Mouse (Mus musculus) midbrain, postnatal 0 days (tissue): ENCODE data around the gene Bco2. TPM values are rescaled to one million over a fixed set of nuclear protein-coding genes. Genes with fewer than 3 reads are reported as not detected.

ENCODE experiments used
- ATAC-seq: fragments of 200-750 bp; cut with Nextera tagmentation; 2 replicates; pipeline ENCODE4 v1.8.0; 2017; ENCODE audit warnings: moderate number of reproducible peaks, mild to moderate bottlenecking, moderate TSS enrichment, moderate library complexity; ENCODE audit not compliant: low FRiP score
- DNase-seq: peaks from one replicate; pipeline ENCODE4 v3.0.0-alpha.2; 2015; ENCODE audit warnings: low spot score
- H3K27ac ChIP-seq: fragments of 300-500 bp; sonication (generic); 2 replicates; pipeline ENCODE4 v1.5.1; 2014; ENCODE audit warnings: low read depth, mild to moderate bottlenecking, low read length, mixed read lengths
- H3K27me3 ChIP-seq: fragments of 300-500 bp; sonication (generic); 2 replicates; pipeline ENCODE4 v1.6.1; 2014; ENCODE audit warnings: low read length, control low read depth, mixed read lengths; ENCODE audit not compliant: insufficient read depth
- H3K36me3 ChIP-seq: fragments of 300-500 bp; sonication (generic); 2 replicates; pipeline ENCODE4 v1.6.1; 2014; ENCODE audit warnings: low read length, control low read depth, mixed read lengths; ENCODE audit not compliant: insufficient read depth
- H3K4me1 ChIP-seq: fragments of 300-500 bp; sonication (generic); 2 replicates; pipeline ENCODE4 v1.6.1; 2014; ENCODE audit warnings: mild to moderate bottlenecking, control low read depth, antibody characterized with exemption, low read length, mixed read lengths; ENCODE audit not compliant: insufficient read depth
- H3K4me2 ChIP-seq: fragments of 300-500 bp; sonication (generic); 2 replicates; pipeline ENCODE4 v1.6.1; 2014; ENCODE audit warnings: low read depth, mild to moderate bottlenecking, low read length, mixed read lengths; ENCODE audit not compliant: poor library complexity, severe bottlenecking
- H3K4me3 ChIP-seq: fragments of 300-500 bp; sonication (generic); 2 replicates; pipeline ENCODE4 v1.5.1; 2014; ENCODE audit warnings: low read depth, mild to moderate bottlenecking, low read length, moderate library complexity
- H3K9ac ChIP-seq: fragments of 300-500 bp; sonication (generic); replicated peaks from 2 replicates; pipeline ENCODE4 v1.6.1; 2014; ENCODE audit warnings: mild to moderate bottlenecking, low read length, moderate library complexity, mixed read lengths; ENCODE audit not compliant: poor library complexity, severe bottlenecking
- H3K9me3 ChIP-seq: fragments of 300-500 bp; sonication (generic); 2 replicates; pipeline ENCODE4 v1.6.1; 2016; ENCODE audit warnings: low read length, control low read depth
- CTCF ChIP-seq: IDR thresholded peaks from 2 replicates; pipeline ENCODE4 v1.5.1; 2016; ENCODE audit warnings: antibody characterized with exemption, mild to moderate bottlenecking
- WGBS: fragments of 180-500 bp; shearing (Covaris S2); extraction: QIAGEN DNeasy Blood & Tissue Kit; methylation state at CpG from one replicate; pipeline ENCODE4 v1.1.7; 2014; 5-methylcytosine and 5-hydroxymethylcytosine counted together
- polyA plus RNA-seq: library from polyadenylated mRNA; unstranded; fragments of >200 nt; fragmentation: Nextera tagmentation; extraction: Ambion mirVana; gene quantifications from 2 replicates; pipeline ENCODE4 v1.2.1, GENCODE M21; 2015
- total RNA-seq: library from RNA; depleted of rRNA; stranded (reverse); fragments of >200 nt; gene quantifications from 2 replicates; pipeline ENCODE4 v1.2.3, GENCODE M21; 2014

The Bco2 gene
- total and polyA plus RNA-seq, 2 experiments from 2014 or later = 0.42 to 0.49 TPM

- 37% methylated on average over 14 of the region's 14 CpGs for WGBS
- Histone ChIP-seq H3K27ac (peak overlapping the region; percentile 8; the same call in 1 of the 2 replicates), H3K27me3 (no peaks in the 10 kb centered on the region), H3K4me1 (no peaks in the 10 kb centered on the region), H3K4me3 (peak overlapping the region; percentile 12; the same call in 1 of the 2 replicates), H3K9me3 (no peaks in the 10 kb centered on the region), H3K9ac (no peak overlapping the region), H3K36me3 (no peaks in the 10 kb centered on the region), H3K4me2 (peak overlapping the region; percentile 37)
- ATAC-seq (peak; percentile 83), DNase-seq (peak; percentile 82)
- TF ChIP-seq CTCF = no peak
Measured at GRCm38 (mm10) chr9:50500974-50501501, 53.9 kb downstream of the Bco2 start.

DNA sequence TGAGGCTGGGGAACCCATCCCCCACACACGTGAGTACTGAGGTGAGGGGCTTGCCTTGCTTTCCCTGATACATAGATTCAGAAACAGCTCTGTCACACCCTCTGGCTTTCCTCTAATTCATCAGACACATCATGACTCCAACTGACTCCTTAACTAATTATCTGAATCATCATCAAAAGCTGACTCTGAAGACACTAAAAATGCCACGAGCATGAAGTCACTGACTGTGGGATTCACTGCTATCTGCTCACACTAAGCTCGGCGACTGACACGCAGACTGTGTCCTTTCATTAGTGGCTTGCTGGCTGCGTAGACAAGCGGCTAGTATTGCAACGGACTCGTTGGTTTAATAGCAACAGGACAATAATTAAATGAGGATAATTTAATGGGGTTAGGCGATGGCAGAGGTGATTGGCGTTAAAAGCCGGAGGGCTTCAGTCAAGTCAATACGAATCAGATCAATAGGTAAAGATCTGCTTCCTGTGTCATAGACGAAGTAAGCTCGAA, 54.5 kb downstream of the Bco2 start:
- no peak overlapping the region for H3K27ac ChIP-seq
- no peak overlapping the region for H3K9ac ChIP-seq

DNA sequence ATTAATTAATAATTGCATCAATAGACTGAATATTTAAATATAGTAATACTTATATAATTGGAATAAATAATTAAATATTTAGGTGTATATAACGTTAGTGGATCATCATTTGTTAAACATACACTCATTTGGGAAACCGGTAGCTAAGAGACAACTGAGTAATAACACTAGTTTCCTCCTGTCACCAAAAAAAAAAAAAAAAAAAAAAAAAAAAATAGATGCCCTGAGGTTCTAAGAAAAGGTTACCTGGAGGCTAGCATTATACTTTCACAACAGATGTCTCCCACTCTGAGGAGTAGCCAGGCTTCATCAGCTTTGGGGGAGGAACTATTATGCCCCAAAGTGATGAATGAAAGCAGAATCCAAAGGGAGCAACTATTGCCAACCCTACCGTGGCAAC, 55.2 kb downstream of the Bco2 start:
- ATAC-seq = no peak
- no peak overlapping the region for H3K4me2 ChIP-seq
- no peak overlapping the region for H3K4me3 ChIP-seq
- H3K4me1 ChIP-seq = no peaks in the 10 kb centered on the region
- H3K9me3 ChIP-seq = no peaks in the 10 kb centered on the region
- no peak for TF ChIP-seq CTCF
- 85% methylated on average over 3 of the region's 3 CpGs for WGBS
- no peaks in the 10 kb centered on the region for H3K27me3 ChIP-seq
- H3K9ac ChIP-seq = no peak overlapping the region
- H3K36me3 ChIP-seq = no peaks in the 10 kb centered on the region
- no peak for DNase-seq
- no peak overlapping the region for H3K27ac ChIP-seq

More for the DNA sequence above, 54.5 kb downstream of the Bco2 start:
- no peak for TF ChIP-seq CTCF
- DNase-seq (no peak), ATAC-seq (no peak)
- no peaks in the 10 kb centered on the region for H3K36me3 ChIP-seq
- H3K27me3 ChIP-seq = no peaks in the 10 kb centered on the region
- peak overlapping the region; percentile 37 for H3K4me2 ChIP-seq
- H3K4me1 ChIP-seq = no peaks in the 10 kb centered on the region
- 70% methylated on average over 15 of the region's 15 CpGs for WGBS
- H3K9me3 ChIP-seq = no peaks in the 10 kb centered on the region
- peak overlapping the region; percentile 12; the same call in 1 of the 2 replicates for H3K4me3 ChIP-seq

DNA sequence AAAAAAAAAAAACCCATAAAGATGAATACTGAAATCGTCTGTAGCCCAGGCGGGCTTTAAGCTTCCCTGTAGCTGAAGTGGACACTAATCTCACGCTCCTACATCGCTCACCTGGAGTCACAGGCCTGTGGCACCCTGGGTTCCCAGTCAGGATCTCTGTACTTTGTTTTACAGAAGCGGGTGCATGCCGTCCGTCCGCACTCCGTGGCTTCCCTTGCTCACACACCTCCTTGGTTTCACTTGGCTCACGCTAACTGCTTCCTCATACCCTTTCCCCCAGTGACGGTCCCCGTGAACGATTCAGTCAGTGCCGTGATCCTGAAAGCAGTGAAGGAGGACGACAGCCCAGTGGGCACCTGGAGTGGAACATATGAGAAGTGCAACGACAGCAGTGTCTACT, 56.2 kb downstream of the Bco2 start:
- Histone ChIP-seq H3K9ac (no peak overlapping the region), H3K4me2 (no peak overlapping the region), H3K27me3 (no peaks in the 10 kb centered on the region), H3K4me3 (no peak overlapping the region), H3K9me3 (no peaks in the 10 kb centered on the region), H3K4me1 (no peaks in the 10 kb centered on the region), H3K27ac (no peak overlapping the region), H3K36me3 (no peaks in the 10 kb centered on the region)
- TF ChIP-seq CTCF = no peak
- ATAC-seq (no peak), DNase-seq (no peak)
- 84% methylated on average over 16 of the region's 16 CpGs for WGBS

GRCm38 (mm10) chr9:50497536-50497935, 57.4 kb downstream of the Bco2 start:
- Histone ChIP-seq H3K9ac (no peak overlapping the region), H3K9me3 (no peaks in the 10 kb centered on the region), H3K4me1 (no peaks in the 10 kb centered on the region), H3K36me3 (no peaks in the 10 kb centered on the region), H3K27ac (no peak overlapping the region), H3K4me3 (no peak overlapping the region), H3K27me3 (no peaks in the 10 kb centered on the region), H3K4me2 (no peak overlapping the region)
- TF ChIP-seq CTCF = no peak
- DNase-seq = no peak
- no peak for ATAC-seq
- WGBS = 84% methylated on average over 2 of the region's 2 CpGs

GRCm38 (mm10) chr9:50497076-50497475, 57.9 kb downstream of the Bco2 start:
- Histone ChIP-seq H3K9me3 (no peaks in the 10 kb centered on the region), H3K27me3 (no peaks in the 10 kb centered on the region), H3K4me2 (no peak overlapping the region), H3K27ac (no peak overlapping the region), H3K4me3 (no peak overlapping the region), H3K4me1 (no peaks in the 10 kb centered on the region), H3K9ac (no peak overlapping the region), H3K36me3 (no peaks in the 10 kb centered on the region)
- ATAC-seq = no peak
- TF ChIP-seq CTCF = no peak
- WGBS = 69% methylated on average over 6 of the region's 6 CpGs
- no peak for DNase-seq
